Mouse (Mus musculus): ENCODE data around the gene Asic2. TPM values are rescaled to one million over a fixed set of nuclear protein-coding genes. Genes with fewer than 3 reads are reported as not detected.

Gene Asic2
- polyA plus RNA-seq, 1 experiment: not detected

DNA sequence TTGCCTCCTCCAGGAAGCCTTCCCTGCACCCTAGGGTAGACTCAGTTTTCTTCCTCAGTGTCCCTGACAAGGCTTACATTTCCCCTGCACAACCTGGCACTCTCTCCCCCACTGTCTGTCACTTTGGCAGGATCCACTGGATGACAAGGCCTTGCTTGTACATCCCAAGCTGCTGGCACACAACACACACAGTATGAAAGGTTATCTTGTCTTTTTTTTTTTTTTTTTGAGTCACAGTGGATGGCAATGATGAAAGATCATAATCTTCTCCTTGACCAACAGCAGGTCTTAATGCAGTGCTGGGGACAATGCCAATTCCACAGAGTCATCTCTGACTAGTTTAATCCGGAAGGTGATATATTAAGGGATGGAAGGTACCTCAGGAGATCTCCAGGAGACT, 30.7 kb downstream of the Asic2 start:
- H3K4me3 ChIP-seq (replicated peaks; ENCODE audit: control insufficient read depth, low read depth, low read length): no peak overlapping the region
- TF ChIP-seq POLR2A (IDR thresholded peaks at IDR 0.05; ENCODE audit: borderline replicate concordance, control insufficient read depth, low read depth, low read length): no peak
- no peak for TF ChIP-seq CTCF (IDR thresholded peaks at IDR 0.05; ENCODE audit: control insufficient read depth, insufficient read depth, low read length)
- no peak overlapping the region for H3K27ac ChIP-seq (ENCODE audit: control insufficient read depth, insufficient read depth, low read depth, low read length, poor library complexity)
- WGBS: 78% methylated on average over 1 of the region's 1 CpGs
- no peaks in the 10 kb centered on the region for H3K4me1 ChIP-seq (ENCODE audit: control insufficient read depth, insufficient read depth, low read length)

DNA sequence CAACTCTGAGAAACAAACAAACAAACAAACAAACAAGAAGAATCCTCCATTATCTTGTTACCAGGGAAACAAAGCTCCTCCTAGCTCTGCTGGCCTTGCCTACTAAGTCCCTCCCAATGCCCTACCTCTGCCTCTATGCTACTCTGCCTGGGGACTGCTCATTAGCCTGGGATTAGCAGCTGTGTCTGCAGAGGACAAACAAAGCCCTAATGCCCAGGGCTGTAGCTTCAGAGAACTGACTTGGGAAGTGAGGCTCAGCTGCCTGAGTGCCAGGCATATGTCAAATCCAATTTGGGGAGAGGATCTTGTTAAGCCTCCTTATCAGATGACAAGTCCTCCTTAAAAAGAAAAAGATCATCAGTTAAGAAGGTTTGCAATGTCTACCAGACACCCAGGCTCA, 41.9 kb downstream of the Asic2 start:
- no peak overlapping the region for H3K4me3 ChIP-seq (replicated peaks; ENCODE audit: control insufficient read depth, low read depth, low read length)
- H3K27ac ChIP-seq (ENCODE audit: control insufficient read depth, insufficient read depth, low read depth, low read length, poor library complexity): no peak overlapping the region
- TF ChIP-seq CTCF (IDR thresholded peaks at IDR 0.05; ENCODE audit: control insufficient read depth, insufficient read depth, low read length) (no peak), POLR2A (IDR thresholded peaks at IDR 0.05; ENCODE audit: borderline replicate concordance, control insufficient read depth, low read depth, low read length) (no peak)
- H3K4me1 ChIP-seq (ENCODE audit: control insufficient read depth, insufficient read depth, low read length): no peaks in the 10 kb centered on the region

DNA sequence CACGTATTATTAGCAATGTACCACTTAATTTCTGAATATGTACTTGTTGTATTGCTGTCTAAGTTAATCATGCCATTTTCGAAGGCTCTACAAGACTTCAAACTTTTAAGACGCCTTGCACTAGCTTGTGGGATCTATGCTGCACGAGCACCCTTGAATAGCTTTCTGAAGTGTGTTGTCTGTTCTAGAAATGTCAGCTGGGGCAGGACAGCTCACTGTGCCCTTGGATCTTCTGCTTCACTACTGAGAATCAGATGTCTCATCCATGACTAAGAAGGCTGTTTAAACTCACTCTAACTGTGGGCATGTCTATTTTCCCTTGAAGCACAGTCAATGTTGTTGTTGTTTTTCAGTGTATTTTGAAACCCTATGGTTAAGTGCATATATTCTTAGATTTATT, 44.6 kb downstream of the Asic2 start:
- H3K4me3 ChIP-seq (replicated peaks; ENCODE audit: control insufficient read depth, low read depth, low read length): no peak overlapping the region
- WGBS: 75% methylated on average over 4 of the region's 4 CpGs
- TF ChIP-seq CTCF (IDR thresholded peaks at IDR 0.05; ENCODE audit: control insufficient read depth, insufficient read depth, low read length) (no peak), POLR2A (IDR thresholded peaks at IDR 0.05; ENCODE audit: borderline replicate concordance, control insufficient read depth, low read depth, low read length) (no peak)
- no peak overlapping the region for H3K27ac ChIP-seq (ENCODE audit: control insufficient read depth, insufficient read depth, low read depth, low read length, poor library complexity)
- no peaks in the 10 kb centered on the region for H3K4me1 ChIP-seq (ENCODE audit: control insufficient read depth, insufficient read depth, low read length)

DNA sequence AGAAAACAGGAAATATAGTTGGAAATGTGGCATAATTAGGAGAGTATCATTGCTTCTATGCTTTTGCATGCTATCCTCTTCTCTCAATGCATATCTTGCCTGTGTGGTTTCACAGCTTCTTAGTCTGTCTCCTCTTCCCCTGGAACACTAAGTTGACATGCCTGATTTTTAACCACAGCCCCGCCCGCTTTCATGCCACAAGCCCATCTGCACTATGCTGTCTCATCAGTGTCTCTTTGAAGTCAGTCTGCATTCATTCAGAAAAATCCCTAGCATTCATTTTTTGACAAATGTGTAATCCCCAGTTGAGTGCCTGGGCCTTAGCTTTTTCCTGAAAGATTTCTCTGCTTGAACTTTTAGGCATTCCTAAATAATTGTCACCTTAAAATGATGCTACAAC, 45.2 kb downstream of the Asic2 start:
- TF ChIP-seq CTCF (IDR thresholded peaks at IDR 0.05; ENCODE audit: control insufficient read depth, insufficient read depth, low read length) (no peak), POLR2A (IDR thresholded peaks at IDR 0.05; ENCODE audit: borderline replicate concordance, control insufficient read depth, low read depth, low read length) (no peak)
- Histone ChIP-seq H3K4me3 (replicated peaks; ENCODE audit: control insufficient read depth, low read depth, low read length) (no peak overlapping the region), H3K27ac (ENCODE audit: control insufficient read depth, insufficient read depth, low read depth, low read length, poor library complexity) (no peak overlapping the region), H3K4me1 (ENCODE audit: control insufficient read depth, insufficient read depth, low read length) (no peaks in the 10 kb centered on the region)
- 59% methylated on average over 2 of the region's 2 CpGs for WGBS

DNA sequence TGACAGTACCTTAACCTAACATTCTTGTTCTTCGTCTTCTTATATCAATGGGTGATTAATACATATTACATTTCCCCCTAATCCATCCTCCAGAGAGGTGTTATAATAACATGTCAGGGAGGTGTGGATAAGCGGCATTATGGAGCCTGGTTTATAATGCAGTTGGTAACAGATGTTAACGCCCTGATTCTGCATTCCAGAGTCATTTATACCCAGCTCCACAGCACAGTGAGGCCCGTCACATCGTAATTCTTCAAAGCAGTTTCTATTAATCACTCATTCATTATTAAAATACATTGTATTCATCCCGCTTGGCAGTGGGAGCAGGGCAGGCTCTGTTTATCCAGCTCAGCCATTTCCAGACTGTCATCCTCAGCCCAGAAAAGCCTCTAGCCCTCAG, 52.8 kb downstream of the Asic2 start:
- TF ChIP-seq CTCF (IDR thresholded peaks at IDR 0.05; ENCODE audit: control insufficient read depth, insufficient read depth, low read length) (no peak), POLR2A (IDR thresholded peaks at IDR 0.05; ENCODE audit: borderline replicate concordance, control insufficient read depth, low read depth, low read length) (no peak)
- H3K27ac ChIP-seq (ENCODE audit: control insufficient read depth, insufficient read depth, low read depth, low read length, poor library complexity): no peak overlapping the region
- WGBS: 70% methylated on average over 6 of the region's 6 CpGs
- no peak overlapping the region for H3K4me3 ChIP-seq (replicated peaks; ENCODE audit: control insufficient read depth, low read depth, low read length)
- H3K4me1 ChIP-seq (ENCODE audit: control insufficient read depth, insufficient read depth, low read length): no peaks in the 10 kb centered on the region; the same call in 1 of the 2 replicates

DNA sequence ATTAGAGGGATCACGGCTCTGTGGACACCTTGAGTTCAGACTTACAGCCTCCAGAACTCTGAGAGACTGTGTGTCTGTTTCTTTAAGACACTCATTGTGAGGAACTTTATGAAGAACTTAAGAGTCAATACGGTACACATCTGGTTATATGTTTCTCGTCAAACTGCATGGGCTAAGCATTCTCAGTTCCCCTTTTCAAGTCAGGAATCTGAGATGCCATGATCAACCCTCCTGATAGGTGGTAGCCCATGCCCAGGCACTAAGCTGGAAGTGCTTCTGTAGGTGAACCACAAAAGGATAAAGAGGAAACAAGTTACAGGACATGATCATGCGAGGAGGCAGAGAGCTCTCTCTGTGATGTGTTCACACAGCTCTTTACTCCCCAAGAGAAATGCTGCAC, 55.2 kb downstream of the Asic2 start:
- WGBS: 22% methylated on average over 4 of the region's 4 CpGs
- Histone ChIP-seq H3K27ac (ENCODE audit: control insufficient read depth, insufficient read depth, low read depth, low read length, poor library complexity) (no peak overlapping the region), H3K4me1 (ENCODE audit: control insufficient read depth, insufficient read depth, low read length) (no peaks in the 10 kb centered on the region; the same call in 1 of the 2 replicates), H3K4me3 (replicated peaks; ENCODE audit: control insufficient read depth, low read depth, low read length) (no peak overlapping the region)
- no peak for TF ChIP-seq CTCF (IDR thresholded peaks at IDR 0.05; ENCODE audit: control insufficient read depth, insufficient read depth, low read length)
- no peak for TF ChIP-seq POLR2A (IDR thresholded peaks at IDR 0.05; ENCODE audit: borderline replicate concordance, control insufficient read depth, low read depth, low read length)

DNA sequence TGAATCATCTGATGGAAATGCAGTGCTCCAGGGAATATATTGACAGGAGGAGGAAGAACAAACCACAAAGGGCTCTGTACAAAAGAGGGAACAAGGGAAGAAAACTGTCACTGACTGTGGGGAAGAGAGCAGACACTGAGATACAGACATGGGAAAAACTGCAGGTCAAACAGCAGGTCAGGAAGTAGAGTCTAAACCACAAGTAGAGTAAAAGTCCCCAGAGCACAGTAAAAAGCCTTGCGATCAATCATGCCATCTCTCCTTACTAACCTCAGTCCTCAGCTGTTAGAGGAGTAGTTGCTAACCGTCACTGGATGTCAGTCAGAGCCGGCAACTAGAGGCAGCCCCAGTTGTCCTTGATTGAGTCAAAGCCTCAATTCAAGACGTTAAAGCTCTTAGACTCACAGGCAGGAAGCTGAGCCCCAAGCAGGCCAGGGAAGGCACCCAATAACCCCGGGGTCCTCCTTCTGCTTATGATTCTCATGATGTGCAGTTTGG, 58.8 kb downstream of the Asic2 start:
- Histone ChIP-seq H3K4me3 (replicated peaks; ENCODE audit: control insufficient read depth, low read depth, low read length) (no peak overlapping the region), H3K4me1 (ENCODE audit: control insufficient read depth, insufficient read depth, low read length) (no peaks in the 10 kb centered on the region; the same call in 1 of the 2 replicates), H3K27ac (ENCODE audit: control insufficient read depth, insufficient read depth, low read depth, low read length, poor library complexity) (no peak overlapping the region)
- 7% methylated on average over 5 of the region's 5 CpGs for WGBS
- TF ChIP-seq POLR2A (IDR thresholded peaks at IDR 0.05; ENCODE audit: borderline replicate concordance, control insufficient read depth, low read depth, low read length) (no peak), CTCF (IDR thresholded peaks at IDR 0.05; ENCODE audit: control insufficient read depth, insufficient read depth, low read length) (no peak)

DNA sequence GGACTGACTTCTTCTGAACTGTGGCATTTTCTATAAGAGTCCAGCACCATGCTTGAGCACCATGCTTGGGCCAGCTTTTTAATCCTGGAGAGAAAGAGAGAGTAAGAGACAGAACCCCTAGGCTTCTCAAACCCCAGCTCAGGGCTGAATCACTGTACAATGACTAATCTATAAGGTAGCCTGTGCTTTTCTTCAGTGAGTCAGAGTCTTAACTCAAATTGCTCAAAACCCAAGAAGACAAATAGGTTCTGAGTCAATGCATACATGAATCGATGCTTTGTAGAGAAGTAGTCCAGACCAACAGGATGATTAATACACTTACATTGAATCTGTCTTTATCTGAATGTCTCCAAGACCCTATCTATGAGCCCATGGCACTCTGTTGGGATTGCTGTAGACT, 59.5 kb downstream of the Asic2 start:
- TF ChIP-seq CTCF (IDR thresholded peaks at IDR 0.05; ENCODE audit: control insufficient read depth, insufficient read depth, low read length) (no peak), POLR2A (IDR thresholded peaks at IDR 0.05; ENCODE audit: borderline replicate concordance, control insufficient read depth, low read depth, low read length) (no peak)
- no peak overlapping the region for H3K27ac ChIP-seq (ENCODE audit: control insufficient read depth, insufficient read depth, low read depth, low read length, poor library complexity)
- H3K4me1 ChIP-seq (ENCODE audit: control insufficient read depth, insufficient read depth, low read length): no peaks in the 10 kb centered on the region; the same call in 1 of the 2 replicates
- no peak overlapping the region for H3K4me3 ChIP-seq (replicated peaks; ENCODE audit: control insufficient read depth, low read depth, low read length)
- WGBS: 71% methylated on average over 1 of the region's 1 CpGs

DNA sequence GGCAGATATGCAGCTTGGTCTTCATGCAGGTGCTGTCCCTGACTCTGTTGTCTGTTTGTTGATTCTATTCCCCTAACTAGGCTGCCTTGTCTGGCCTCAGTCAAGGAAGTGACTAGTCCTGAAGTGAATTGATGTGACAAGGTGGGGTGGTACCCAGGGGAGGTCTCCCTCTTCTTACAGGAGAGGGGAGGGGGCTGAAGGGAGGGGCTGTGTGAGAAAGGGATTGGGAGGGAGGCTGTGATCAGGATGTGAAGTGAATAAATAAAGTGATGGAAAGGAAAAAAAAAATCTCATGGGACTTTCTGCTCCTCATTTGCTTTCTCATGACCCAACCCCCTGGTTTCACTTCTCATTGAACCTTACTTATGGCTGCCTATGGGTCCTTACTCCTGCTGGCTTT, 65.9 kb downstream of the Asic2 start:
- H3K4me3 ChIP-seq (replicated peaks; ENCODE audit: control insufficient read depth, low read depth, low read length): no peak overlapping the region
- peaks cover 3% of the 10 kb centered on the region; the same call in 1 of the 2 replicates for H3K4me1 ChIP-seq (ENCODE audit: control insufficient read depth, insufficient read depth, low read length)
- no peak overlapping the region for H3K27ac ChIP-seq (ENCODE audit: control insufficient read depth, insufficient read depth, low read depth, low read length, poor library complexity)
- TF ChIP-seq POLR2A (IDR thresholded peaks at IDR 0.05; ENCODE audit: borderline replicate concordance, control insufficient read depth, low read depth, low read length): no peak
